Mouse (Mus musculus) layer of hippocampus, postnatal 10 days (tissue): Measurements from ENCODE around the gene Tnfaip8l3. TPM values are rescaled to one million over a fixed set of nuclear protein-coding genes. Genes with fewer than 3 reads are reported as not detected.

Source experiments
- DNase-seq, 2 experiments: peaks; one replicate each; pipeline ENCODE4 v3.0.0; 2021; ENCODE audit warnings: low spot score in 2 of 2
- long read RNA-seq: library from polyadenylated mRNA; stranded (forward); transcript quantifications from one replicate; pipeline ENCODE4 v2.0.0, GENCODE M21; 2023
- total RNA-seq, 2 experiments: library from RNA; stranded (reverse); gene quantifications; 2 replicates each; pipeline ENCODE4 v1.2.3; 2021

Gene Tnfaip8l3
- total RNA-seq: 10 to 100 TPM; 18.8 to 19.1 TPM
- long read RNA-seq, full-length matches to known transcripts: 6 of 8 reads
- long read RNA-seq, partial matches to known transcripts: 0 of 8 reads
- long read RNA-seq, other reads (novel, unspliced or antisense): 2 of 8 reads

DNA sequence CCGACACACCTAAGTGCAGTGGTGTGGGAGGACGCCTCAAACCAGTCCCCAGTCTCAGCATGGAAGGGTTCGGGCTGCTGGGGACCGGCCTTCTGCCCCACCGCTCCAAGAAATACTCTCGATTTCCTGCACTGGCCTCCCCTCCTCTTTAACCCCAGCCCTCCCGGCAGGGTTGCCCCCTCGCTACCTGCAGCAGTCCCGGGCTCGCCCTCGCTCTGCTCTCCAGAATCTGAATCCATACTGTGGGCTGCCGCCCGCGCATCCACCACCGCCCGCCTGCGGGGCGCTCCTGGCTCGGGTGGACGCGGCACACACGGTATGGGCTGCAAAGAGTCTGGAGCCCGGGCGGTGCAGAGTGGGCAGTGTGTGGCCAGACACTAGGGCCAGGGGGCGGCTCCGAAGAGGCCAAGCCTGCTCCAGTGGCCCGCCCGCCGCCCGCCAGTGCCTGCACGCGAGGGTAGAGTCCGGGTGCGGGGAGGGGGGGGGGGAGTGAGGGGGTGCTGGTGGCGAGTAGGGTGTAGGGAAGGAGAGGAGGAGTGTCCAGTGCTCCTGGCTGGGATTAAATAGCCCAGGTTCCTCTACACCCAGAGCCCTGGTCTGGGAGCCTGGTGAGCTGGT lies at the start of gene Tnfaip8l3:
Gene Tnfaip8l3 (minus strand): TSS at position 357 of the 618 bp plus-strand sequence.
- DNase-seq: peak; percentile 37 to 54

GRCm38 (mm10) chr9:54112726-54113125 lies 44.5 kb upstream of the Tnfaip8l3 start:
- peak; percentile 29 to 37 for DNase-seq

GRCm38 (mm10) chr9:54098636-54099035 lies 30.4 kb upstream of the Tnfaip8l3 start:
- no peak for DNase-seq

GRCm38 (mm10) chr9:54097091-54097490 lies 28.9 kb upstream of the Tnfaip8l3 start:
- no peak for DNase-seq

DNA sequence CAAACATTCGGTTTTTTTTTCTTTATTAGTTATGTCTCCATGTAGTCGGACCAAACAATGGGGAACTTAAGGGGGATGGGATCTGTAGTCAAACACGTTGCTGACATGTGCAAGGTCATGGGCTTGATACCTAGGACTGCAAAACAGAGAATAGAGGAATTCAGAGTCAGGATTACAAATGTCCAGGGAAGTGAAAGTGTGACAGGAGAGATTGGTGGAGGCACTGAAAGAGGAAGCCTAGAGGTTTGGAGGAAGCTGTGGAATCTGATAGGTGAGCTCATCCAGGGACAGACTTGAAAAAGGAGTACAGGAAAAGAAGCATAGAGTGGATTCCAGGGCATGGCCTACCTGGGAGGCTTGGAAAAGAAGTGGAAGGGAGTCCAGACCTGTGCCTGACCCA lies 16.1 kb upstream of the Tnfaip8l3 start:
- DNase-seq: no peak

DNA sequence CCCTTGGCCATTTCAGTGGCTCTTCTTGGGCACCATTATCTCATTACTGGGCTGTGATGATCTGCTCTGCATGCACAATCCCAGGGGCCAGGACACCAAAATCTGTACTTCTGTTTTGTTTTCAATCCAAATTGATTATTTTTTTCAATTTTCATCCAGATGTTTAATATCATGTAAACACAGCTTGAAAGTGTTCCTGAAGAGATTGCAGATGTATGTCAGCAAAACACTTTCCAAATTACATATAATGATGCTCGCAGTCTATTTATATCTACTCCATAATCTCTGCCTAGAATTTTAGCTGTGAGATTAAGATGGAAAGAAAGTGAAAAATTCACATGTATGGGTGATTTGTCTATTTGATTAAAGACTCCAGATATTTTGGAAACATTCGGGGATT lies 9.6 kb upstream of the Tnfaip8l3 start:
- DNase-seq: no peak

DNA sequence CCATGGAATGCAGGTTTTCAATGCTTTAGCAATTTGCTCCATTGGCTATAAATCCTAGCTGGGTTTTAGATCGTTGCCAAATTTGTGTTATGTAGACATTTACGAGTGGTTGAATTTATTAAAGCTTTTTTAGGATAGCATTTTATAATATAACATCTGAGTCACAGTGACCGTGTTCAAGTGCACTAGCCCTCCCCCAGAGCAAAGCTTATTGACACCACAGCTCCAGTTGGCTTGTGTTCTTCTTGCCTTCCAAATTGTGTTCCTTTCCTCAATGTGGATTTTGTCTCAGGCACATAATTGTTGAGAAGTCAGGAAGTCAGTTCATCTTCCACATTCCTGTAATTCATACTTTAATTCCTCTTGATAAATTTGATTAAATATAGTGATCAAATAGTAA lies 6.7 kb upstream of the Tnfaip8l3 start:
- no peak for DNase-seq

DNA sequence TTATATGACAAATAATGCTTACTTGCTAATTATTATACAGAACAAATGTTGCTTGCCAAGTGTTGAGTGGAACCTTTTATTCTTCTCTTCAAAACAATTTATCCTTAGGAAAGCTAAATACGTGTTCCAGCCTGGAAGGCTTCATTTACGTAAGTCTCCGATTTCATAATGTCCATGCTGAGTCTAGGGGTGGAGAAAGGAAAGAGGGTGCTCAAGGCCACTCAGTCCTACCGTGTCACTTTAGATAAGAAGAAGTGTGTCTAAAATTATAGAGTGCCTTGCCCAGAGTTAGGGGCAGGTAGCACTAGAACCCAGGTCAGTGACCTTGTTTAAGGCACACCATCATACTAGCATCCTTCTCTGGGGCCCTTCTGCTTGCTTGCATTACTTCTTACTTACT lies 5.5 kb upstream of the Tnfaip8l3 start:
- DNase-seq: no peak

- DNase-seq: no peak
Measured at GRCm38 (mm10) chr9:54071474-54072095, 3.4 kb upstream of the Tnfaip8l3 start.

GRCm38 (mm10) chr9:54069204-54069603 lies 1.0 kb upstream of the Tnfaip8l3 start:
- DNase-seq: no peak

- DNase-seq: peak; percentile 70 to 76
Measured at GRCm38 (mm10) chr9:54068777-54069176, 589 bp upstream of the Tnfaip8l3 start.

DNA sequence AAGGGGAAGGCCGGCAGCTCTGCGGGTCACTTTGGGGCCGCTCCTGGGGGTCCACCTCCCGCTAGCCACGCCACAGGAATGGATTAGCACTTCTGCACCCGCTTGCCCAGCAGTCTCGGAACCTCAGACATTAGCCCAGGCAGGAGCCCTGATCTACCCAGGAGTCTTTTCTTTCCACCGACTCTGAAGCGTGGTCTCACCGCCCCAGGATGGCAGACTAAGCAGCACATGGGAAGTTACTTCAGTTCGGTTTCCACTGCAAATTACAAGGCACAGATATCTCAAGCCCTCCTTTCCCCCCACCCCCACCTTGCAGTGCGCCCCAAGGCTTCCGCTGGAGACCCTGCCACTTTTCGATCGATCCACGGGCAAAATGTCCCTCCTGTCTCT lies 551 bp downstream of the Tnfaip8l3 start:
- DNase-seq: no peak

DNA sequence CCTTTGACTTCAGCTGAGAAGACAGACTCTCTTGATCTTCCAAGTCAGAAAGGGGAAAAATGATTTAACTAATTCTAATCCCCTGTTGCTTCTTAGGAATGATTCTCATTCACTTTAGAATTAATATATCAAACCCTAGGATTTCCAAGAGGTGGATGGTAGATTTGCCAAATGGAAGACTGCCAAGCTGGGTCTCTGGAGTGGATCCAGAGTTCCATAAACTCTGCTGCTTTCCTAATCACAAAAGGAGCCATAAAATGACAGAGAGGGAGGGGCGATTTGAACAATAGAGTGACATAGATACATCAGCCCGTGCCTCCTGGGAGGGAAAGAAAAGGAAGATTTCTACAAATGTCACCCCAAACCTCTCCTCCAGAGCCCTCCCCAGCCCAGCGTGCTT lies 3.4 kb downstream of the Tnfaip8l3 start:
- DNase-seq: no peak

GRCm38 (mm10) chr9:54063655-54064054 lies 4.5 kb downstream of the Tnfaip8l3 start:
- DNase-seq: no peak

DNA sequence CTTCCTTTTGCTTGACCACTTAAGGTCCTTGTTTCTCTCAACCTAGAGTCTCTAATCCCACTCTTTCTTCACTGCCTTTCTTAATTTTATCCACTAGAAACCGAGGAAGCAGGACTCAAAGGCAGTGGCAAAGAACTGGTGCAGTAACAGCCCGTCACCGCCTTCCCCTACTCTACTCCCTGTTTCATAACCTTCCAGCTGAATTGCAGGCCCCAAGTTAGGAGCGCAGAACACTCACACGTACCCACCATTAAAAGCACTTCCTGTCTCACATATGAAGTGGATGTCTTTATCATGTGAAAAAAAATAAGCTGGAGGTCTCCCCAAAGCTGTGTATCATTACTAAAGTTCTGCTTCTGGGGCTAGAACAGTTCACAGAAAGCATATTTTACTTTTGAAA lies 6.5 kb downstream of the Tnfaip8l3 start:
- no peak for DNase-seq

GRCm38 (mm10) chr9:54051298-54052068 lies 16.7 kb downstream of the Tnfaip8l3 start:
- no peak for DNase-seq

DNA sequence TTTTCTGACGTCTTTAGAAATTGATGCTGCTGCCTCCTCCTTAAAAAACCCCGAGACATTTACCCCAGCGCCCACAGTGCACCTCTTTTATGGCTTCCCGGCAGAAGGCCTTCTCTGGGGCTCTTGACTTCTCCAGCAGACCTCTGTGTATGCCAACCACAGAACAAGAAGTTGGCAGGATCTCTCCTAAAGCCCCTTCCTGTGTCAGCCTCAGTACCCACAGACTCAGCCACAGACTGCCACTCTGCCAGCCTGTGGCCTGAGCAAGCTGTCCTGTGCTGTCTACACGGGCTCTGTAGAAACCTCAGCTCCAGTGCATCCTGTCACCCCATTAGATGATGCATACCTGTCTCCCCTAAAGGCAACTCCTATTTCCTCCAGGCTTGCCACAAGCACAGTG lies 19.2 kb downstream of the Tnfaip8l3 start:
- no peak for DNase-seq

- no peak for DNase-seq
Measured at GRCm38 (mm10) chr9:54043067-54043466, 25.1 kb downstream of the Tnfaip8l3 start.

- peak; percentile 15 to 38 for DNase-seq
Measured at GRCm38 (mm10) chr9:54037717-54038116, 30.5 kb downstream of the Tnfaip8l3 start.

GRCm38 (mm10) chr9:54034691-54035090 lies 33.5 kb downstream of the Tnfaip8l3 start:
- DNase-seq: no peak

GRCm38 (mm10) chr9:54022795-54023194 lies 45.4 kb downstream of the Tnfaip8l3 start:
- DNase-seq: no peak

- no peak for DNase-seq
Measured at GRCm38 (mm10) chr9:53994528-53994927, 73.7 kb downstream of the Tnfaip8l3 start.
